Mouse (Mus musculus) frontal cortex, postnatal 10 days (tissue): Measurements from ENCODE around the gene Gm26741.
A peak's percentile ranks its signal among the peaks of the same experiment; 100 is the strongest.
"Not testable (repeated sequence)": the region's sequence is repeated elsewhere in the genome, so short reads cannot be mapped to it uniquely, and the experiment has no call there.

Source experiments
- DNase-seq, 2 experiments: peaks; one replicate each; pipeline ENCODE4 v3.0.0; 2022; ENCODE audit warnings: low spot score in 2 of 2, mixed read lengths in 1 of 2

Gene Gm26741

GRCm38 (mm10) chr10:52358467-52358866, at the start of gene Gm26741:
TSS of gene Gm26741 (plus strand) at chr10:52358767.
- no peak for DNase-seq

- no peak for DNase-seq
Measured at GRCm38 (mm10) chr10:52309196-52309595, 49.4 kb upstream of the Gm26741 start.

- DNase-seq = no peak
Measured at GRCm38 (mm10) chr10:52319506-52320286, 38.9 kb upstream of the Gm26741 start.

- no peak for DNase-seq
Measured at GRCm38 (mm10) chr10:52321918-52322317, 36.6 kb upstream of the Gm26741 start.

GRCm38 (mm10) chr10:52331007-52331406, 27.6 kb upstream of the Gm26741 start:
- DNase-seq = peak in 1 of 2 experiments; percentile 28

GRCm38 (mm10) chr10:52343324-52343723, 15.2 kb upstream of the Gm26741 start:
- not testable (repeated sequence) for DNase-seq

- DNase-seq = no peak
Measured at GRCm38 (mm10) chr10:52353184-52353583, 5.4 kb upstream of the Gm26741 start.

GRCm38 (mm10) chr10:52360241-52360735, 1.7 kb downstream of the Gm26741 start:
- DNase-seq = no peak

GRCm38 (mm10) chr10:52360862-52361609, 2.5 kb downstream of the Gm26741 start:
- no peak for DNase-seq

- DNase-seq = no peak
Measured at GRCm38 (mm10) chr10:52368376-52368775, 9.8 kb downstream of the Gm26741 start.

GRCm38 (mm10) chr10:52373834-52374233, 15.3 kb downstream of the Gm26741 start:
- DNase-seq = no peak

- no peak for DNase-seq
Measured at GRCm38 (mm10) chr10:52374651-52375050, 16.1 kb downstream of the Gm26741 start.

GRCm38 (mm10) chr10:52376422-52376821, 17.9 kb downstream of the Gm26741 start:
- no peak for DNase-seq

- DNase-seq = no peak
Measured at GRCm38 (mm10) chr10:52377813-52378212, 19.2 kb downstream of the Gm26741 start.

GRCm38 (mm10) chr10:52381321-52381801, 22.8 kb downstream of the Gm26741 start:
- DNase-seq = peak in 1 of 2 experiments; percentile 27

- peak; percentile 97 to 98 for DNase-seq
Measured at GRCm38 (mm10) chr10:52381845-52382591, 23.5 kb downstream of the Gm26741 start, which contains the start of gene Gopc. TSS of gene Gopc (minus strand) at chr10:52382124.

GRCm38 (mm10) chr10:52383022-52383421, 24.5 kb downstream of the Gm26741 start:
- no peak for DNase-seq

- no peak for DNase-seq
Measured at GRCm38 (mm10) chr10:52383522-52383921, 25.0 kb downstream of the Gm26741 start.

GRCm38 (mm10) chr10:52384823-52385610, 26.4 kb downstream of the Gm26741 start:
- peak in 1 of 2 experiments; percentile 42 for DNase-seq

GRCm38 (mm10) chr10:52387192-52387591, 28.6 kb downstream of the Gm26741 start:
- no peak for DNase-seq

GRCm38 (mm10) chr10:52388922-52389430, 30.4 kb downstream of the Gm26741 start, which contains the start of gene Nepn:
TSS of gene Nepn (plus strand) at chr10:52388972.
- DNase-seq = no peak
